Mouse (Mus musculus): ENCODE data around the gene Ttyh3. TPM values are rescaled to one million over a fixed set of nuclear protein-coding genes. Genes with fewer than 3 reads are reported as not detected.

Gene Ttyh3
- polyA plus RNA-seq, 1 experiment from 2014 or later: 65.8 TPM

- DNase-seq (ENCODE audit: low spot score) (peak; percentile 83), ATAC-seq (peak; percentile 47)
- Histone ChIP-seq H3K4me3 (ENCODE audit: low read depth, low read length) (peak overlapping the region; percentile 64), H3K9me3 (replicated peaks; ENCODE audit: control insufficient read depth, low read length) (no peaks in the 10 kb centered on the region), H3K36me3 (ENCODE audit: control insufficient read depth, insufficient read depth, low read length) (peaks cover 26% of the 10 kb centered on the region), H3K4me1 (ENCODE audit: control insufficient read depth, insufficient read depth, low read length) (peaks cover 30% of the 10 kb centered on the region), H3K27ac (ENCODE audit: low read depth, low read length) (peak overlapping the region; percentile 97), H3K9ac (ENCODE audit: low read length) (peak overlapping the region; percentile 84), H3K27me3 (replicated peaks; ENCODE audit: control insufficient read depth, insufficient read depth, low read length) (0 out of 2 replicates have a peak, but pooled peaks cover 3% of the 10 kb centered on the region), H3K4me2 (ENCODE audit: low read length) (peak overlapping the region; percentile 87)
- WGBS: 3% methylated on average over 15 of the region's 15 CpGs
These were observed 37.1 kb downstream of the Ttyh3 start for GRCm38 (mm10) chr5:140611611-140612185.

DNA sequence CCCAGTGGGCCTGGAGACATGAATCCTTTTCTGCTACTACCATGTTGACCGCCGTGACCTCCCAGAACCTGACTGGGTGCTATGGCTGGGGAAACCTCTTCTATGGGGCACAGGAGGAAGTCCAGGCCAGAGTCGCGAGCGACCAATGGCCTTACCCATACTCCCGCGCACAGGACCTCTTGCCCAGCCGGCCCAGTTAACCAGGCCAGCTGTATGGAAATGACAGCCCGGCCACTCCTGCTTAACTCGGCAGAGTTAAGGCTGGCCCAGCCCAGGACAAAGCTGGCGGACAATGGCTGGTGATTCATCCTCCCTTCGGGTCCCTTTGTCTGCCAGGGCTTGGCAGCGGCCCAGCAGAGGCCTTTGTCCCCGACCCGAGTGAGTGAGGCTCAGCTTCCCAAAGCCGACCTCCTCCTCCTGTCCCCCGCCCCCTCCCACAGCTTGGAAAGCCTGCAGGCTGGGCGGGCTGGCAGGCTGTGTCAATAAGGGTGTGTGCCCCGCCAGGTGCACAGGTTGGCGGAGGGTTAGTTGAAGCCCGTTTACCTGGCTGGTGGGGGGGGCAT is 37.7 kb downstream of the Ttyh3 start:
- peaks cover 3% of the 10 kb centered on the region; the same call in 1 of the 2 replicates for H3K27me3 ChIP-seq (replicated peaks; ENCODE audit: control insufficient read depth, insufficient read depth, low read length)
- peak; percentile 92 for DNase-seq (ENCODE audit: low spot score)
- peak overlapping the region; percentile 97 for H3K27ac ChIP-seq (ENCODE audit: low read depth, low read length)
- under 1% methylated on average over 21 of the region's 21 CpGs for WGBS
- H3K36me3 ChIP-seq (ENCODE audit: control insufficient read depth, insufficient read depth, low read length): peaks cover 26% of the 10 kb centered on the region
- ATAC-seq: peak; percentile 42
- peak overlapping the region; percentile 64 for H3K4me3 ChIP-seq (ENCODE audit: low read depth, low read length)
- H3K4me1 ChIP-seq (ENCODE audit: control insufficient read depth, insufficient read depth, low read length): peaks cover 36% of the 10 kb centered on the region
- H3K4me2 ChIP-seq (ENCODE audit: low read length): peak overlapping the region; percentile 87
- peak overlapping the region; percentile 84 for H3K9ac ChIP-seq (ENCODE audit: low read length)
- no peaks in the 10 kb centered on the region for H3K9me3 ChIP-seq (replicated peaks; ENCODE audit: control insufficient read depth, low read length)

DNA sequence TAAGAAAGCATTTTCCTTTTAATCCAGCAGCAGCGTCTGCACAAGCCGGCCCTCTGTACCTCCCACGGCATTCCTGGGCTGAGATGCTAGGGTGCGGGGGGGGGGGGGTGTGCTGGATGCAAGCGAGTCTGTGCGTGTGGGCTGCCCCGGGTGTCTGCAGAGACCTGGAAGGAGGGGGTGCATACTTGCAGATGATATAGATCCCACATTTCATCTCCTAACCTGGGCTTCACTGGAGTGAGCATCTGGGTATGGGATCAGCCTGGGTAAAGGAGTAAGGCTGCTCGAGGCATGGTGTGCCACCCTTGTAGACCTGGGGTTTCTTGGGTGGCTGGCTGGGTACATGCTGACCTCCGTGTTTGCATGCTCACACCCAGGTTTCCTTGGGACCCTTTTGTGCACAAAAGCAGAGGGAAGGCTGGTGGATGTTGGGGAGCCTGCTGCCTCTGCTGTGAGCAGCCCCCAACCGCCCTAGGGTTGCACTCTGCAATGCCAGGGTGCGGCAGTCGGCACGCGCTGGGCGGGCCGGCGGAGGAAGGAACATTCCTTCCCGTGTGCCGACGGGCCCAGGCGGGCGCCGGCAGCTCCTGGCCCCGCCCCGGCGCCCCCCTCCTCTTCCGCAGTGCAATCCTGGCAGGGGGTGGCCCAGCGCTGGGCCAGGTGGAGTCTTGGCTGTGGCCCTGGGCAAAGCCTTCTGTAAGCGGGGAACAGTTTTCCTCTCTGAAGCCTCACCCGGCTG is 38.4 kb downstream of the Ttyh3 start:
- Histone ChIP-seq H3K4me1 (ENCODE audit: control insufficient read depth, insufficient read depth, low read length) (peaks cover 41% of the 10 kb centered on the region), H3K9me3 (replicated peaks; ENCODE audit: control insufficient read depth, low read length) (no peaks in the 10 kb centered on the region), H3K36me3 (ENCODE audit: control insufficient read depth, insufficient read depth, low read length) (peaks cover 26% of the 10 kb centered on the region), H3K4me2 (ENCODE audit: low read length) (peak overlapping the region; percentile 87), H3K27ac (ENCODE audit: low read depth, low read length) (peak overlapping the region; percentile 97), H3K4me3 (ENCODE audit: low read depth, low read length) (peak overlapping the region; percentile 64), H3K27me3 (replicated peaks; ENCODE audit: control insufficient read depth, insufficient read depth, low read length) (peaks cover 3% of the 10 kb centered on the region; the same call in 1 of the 2 replicates), H3K9ac (ENCODE audit: low read length) (peak overlapping the region; percentile 84)
- DNase-seq (ENCODE audit: low spot score) (peak; percentile 70), ATAC-seq (peak; percentile 16)
- under 1% methylated on average over 26 of the region's 30 CpGs for WGBS

- Histone ChIP-seq H3K4me3 (ENCODE audit: low read depth, low read length) (peak overlapping the region; percentile 64), H3K9ac (ENCODE audit: low read length) (peak overlapping the region; percentile 84), H3K9me3 (replicated peaks; ENCODE audit: control insufficient read depth, low read length) (no peaks in the 10 kb centered on the region), H3K27ac (ENCODE audit: low read depth, low read length) (peak overlapping the region; percentile 97), H3K27me3 (replicated peaks; ENCODE audit: control insufficient read depth, insufficient read depth, low read length) (peaks cover 3% of the 10 kb centered on the region; the same call in 1 of the 2 replicates), H3K4me2 (ENCODE audit: low read length) (peak overlapping the region; percentile 87), H3K4me1 (ENCODE audit: control insufficient read depth, insufficient read depth, low read length) (peaks cover 43% of the 10 kb centered on the region), H3K36me3 (ENCODE audit: control insufficient read depth, insufficient read depth, low read length) (peaks cover 23% of the 10 kb centered on the region)
- peak; percentile 80 for DNase-seq (ENCODE audit: low spot score)
- ATAC-seq: peak; percentile 10; the same call in 1 of the 2 replicates
- WGBS: 3% methylated on average over 13 of the region's 13 CpGs
These were observed 39.1 kb downstream of the Ttyh3 start for GRCm38 (mm10) chr5:140609511-140610272.

DNA sequence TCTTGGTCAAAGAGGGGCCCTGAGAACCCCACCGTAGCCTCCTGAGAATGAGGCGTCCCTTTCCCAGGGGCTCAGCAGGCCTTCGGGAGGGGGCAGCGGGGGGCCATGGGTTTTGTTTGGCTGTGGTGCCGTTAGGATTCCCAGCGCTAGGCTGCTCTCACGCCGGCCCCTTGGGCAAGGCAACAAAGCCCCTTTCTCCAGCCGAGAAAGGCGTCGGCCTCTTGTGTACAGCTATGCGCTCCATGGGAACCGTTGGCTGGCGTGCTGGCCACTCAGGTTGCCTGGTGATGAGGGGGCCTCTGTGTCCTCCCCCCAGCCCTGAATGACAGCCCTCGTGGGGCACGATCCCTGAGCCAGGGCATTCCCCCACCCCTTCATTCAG is 40.2 kb downstream of the Ttyh3 start:
- DNase-seq (ENCODE audit: low spot score) (peak; percentile 87), ATAC-seq (peak; percentile 10)
- Histone ChIP-seq H3K36me3 (ENCODE audit: control insufficient read depth, insufficient read depth, low read length) (peaks cover 13% of the 10 kb centered on the region), H3K27me3 (replicated peaks; ENCODE audit: control insufficient read depth, insufficient read depth, low read length) (peaks cover 3% of the 10 kb centered on the region; the same call in 1 of the 2 replicates), H3K9ac (ENCODE audit: low read length) (peak overlapping the region; percentile 84), H3K4me3 (ENCODE audit: low read depth, low read length) (peak overlapping the region; percentile 64), H3K4me2 (ENCODE audit: low read length) (peak overlapping the region; percentile 87), H3K27ac (ENCODE audit: low read depth, low read length) (peak overlapping the region; percentile 97), H3K9me3 (replicated peaks; ENCODE audit: control insufficient read depth, low read length) (no peaks in the 10 kb centered on the region), H3K4me1 (ENCODE audit: control insufficient read depth, insufficient read depth, low read length) (peaks cover 43% of the 10 kb centered on the region)
- 0% methylated on average over 16 of the region's 16 CpGs for WGBS

DNA sequence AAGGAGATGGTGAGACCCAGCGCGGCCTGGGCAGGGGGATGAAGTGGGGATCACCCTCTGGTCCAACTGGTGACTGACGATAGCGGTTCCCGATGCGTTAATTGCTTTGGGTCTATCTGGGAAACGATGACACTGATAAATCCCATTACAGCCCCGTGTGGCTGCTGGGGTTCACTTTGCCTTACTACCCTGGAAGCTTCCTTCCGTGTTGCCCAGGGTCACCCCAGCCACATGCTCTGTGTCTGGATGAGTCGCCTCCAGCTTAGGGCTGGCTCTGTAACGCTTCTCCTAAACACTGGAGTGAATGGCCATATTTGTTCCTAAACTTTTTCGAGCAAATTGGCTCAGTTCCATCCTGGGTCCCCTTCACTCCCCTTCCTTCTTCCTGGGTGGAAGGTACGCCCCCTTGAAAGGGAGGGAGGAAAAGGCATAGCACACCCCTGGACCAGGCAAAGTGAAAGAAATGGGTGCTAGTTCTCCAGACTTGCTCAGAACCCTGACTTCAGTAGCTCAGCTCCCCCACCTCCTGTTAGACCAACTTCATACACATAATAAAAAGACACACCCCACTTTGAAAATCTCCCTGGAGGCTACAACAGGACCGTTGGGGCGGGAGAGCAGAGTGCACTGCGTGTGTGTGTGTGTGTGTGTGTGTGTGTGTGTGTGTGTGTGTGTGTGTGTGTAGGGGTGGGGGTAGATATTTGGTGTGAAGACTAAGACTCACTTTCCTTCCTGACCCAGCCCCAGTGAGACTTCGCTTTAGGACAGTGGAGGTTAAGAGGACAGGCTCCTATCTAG is 40.8 kb downstream of the Ttyh3 start:
- Histone ChIP-seq H3K27ac (ENCODE audit: low read depth, low read length) (peak overlapping the region; percentile 97), H3K9ac (ENCODE audit: low read length) (peak overlapping the region; percentile 84), H3K36me3 (ENCODE audit: control insufficient read depth, insufficient read depth, low read length) (peaks cover 7% of the 10 kb centered on the region), H3K9me3 (replicated peaks; ENCODE audit: control insufficient read depth, low read length) (no peaks in the 10 kb centered on the region), H3K4me2 (ENCODE audit: low read length) (peak overlapping the region; percentile 87), H3K27me3 (replicated peaks; ENCODE audit: control insufficient read depth, insufficient read depth, low read length) (peaks cover 3% of the 10 kb centered on the region; the same call in 1 of the 2 replicates), H3K4me3 (ENCODE audit: low read depth, low read length) (peak overlapping the region; percentile 64), H3K4me1 (ENCODE audit: control insufficient read depth, insufficient read depth, low read length) (peaks cover 43% of the 10 kb centered on the region)
- ATAC-seq (no peak), DNase-seq (ENCODE audit: low spot score) (peak; percentile 56)
- WGBS: under 1% methylated on average over 16 of the region's 17 CpGs

GRCm38 (mm10) chr5:140607001-140607835 is 41.6 kb downstream of the Ttyh3 start, which contains the start of gene Lfng:
TSS of gene Lfng (plus strand) at chr5:140607320.
- H3K27me3 ChIP-seq (replicated peaks; ENCODE audit: control insufficient read depth, insufficient read depth, low read length): peaks cover 3% of the 10 kb centered on the region; the same call in 1 of the 2 replicates
- peak within 1 kb of the TSS; percentile 87 for H3K4me2 ChIP-seq (ENCODE audit: low read length)
- H3K4me1 ChIP-seq (ENCODE audit: control insufficient read depth, insufficient read depth, low read length): peaks cover 39% of the 10 kb centered on the region
- DNase-seq (ENCODE audit: low spot score) (peak; percentile 96), ATAC-seq (peak; percentile 57)
- H3K4me3 ChIP-seq (ENCODE audit: low read depth, low read length): peak within 1 kb of the TSS; percentile 64
- no peaks in the 10 kb centered on the region for H3K9me3 ChIP-seq (replicated peaks; ENCODE audit: control insufficient read depth, low read length)
- H3K36me3 ChIP-seq (ENCODE audit: control insufficient read depth, insufficient read depth, low read length): no peaks in the 10 kb centered on the region
- peak within 1 kb of the TSS; percentile 97 for H3K27ac ChIP-seq (ENCODE audit: low read depth, low read length)
- under 1% methylated on average over 84 of the region's 91 CpGs for WGBS
- peak within 1 kb of the TSS; percentile 84 for H3K9ac ChIP-seq (ENCODE audit: low read length)

All from forebrain, embryonic 14.5 days (tissue).